Mouse (Mus musculus): ENCODE measurements at regions not wholly inside any gene's neighbourhood (a gene's known extent, or its start where the extent isn't known, plus 50 kb on each side); places are given as distances from the start of the nearest gene placed in this dataset.

DNA sequence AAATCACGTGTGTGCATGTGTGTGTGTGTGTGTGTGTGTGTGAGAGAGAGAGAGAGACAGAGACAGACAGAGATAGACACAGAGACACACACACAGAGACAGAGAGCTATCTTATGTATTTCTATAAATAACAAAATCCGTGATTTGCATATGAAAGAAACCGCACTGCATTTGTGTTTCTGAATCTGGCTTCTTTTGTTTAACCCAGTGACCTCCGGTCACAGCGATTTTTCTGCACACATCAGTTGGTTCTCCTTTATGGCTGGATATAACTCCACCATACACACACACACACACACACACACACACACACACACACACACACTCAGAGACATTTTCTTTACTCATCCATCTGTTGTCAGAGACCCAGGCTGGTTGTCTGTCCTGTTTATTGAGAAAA lies 58.2 kb upstream of the Lhx8 start:
- no peak for DNase-seq

DNA sequence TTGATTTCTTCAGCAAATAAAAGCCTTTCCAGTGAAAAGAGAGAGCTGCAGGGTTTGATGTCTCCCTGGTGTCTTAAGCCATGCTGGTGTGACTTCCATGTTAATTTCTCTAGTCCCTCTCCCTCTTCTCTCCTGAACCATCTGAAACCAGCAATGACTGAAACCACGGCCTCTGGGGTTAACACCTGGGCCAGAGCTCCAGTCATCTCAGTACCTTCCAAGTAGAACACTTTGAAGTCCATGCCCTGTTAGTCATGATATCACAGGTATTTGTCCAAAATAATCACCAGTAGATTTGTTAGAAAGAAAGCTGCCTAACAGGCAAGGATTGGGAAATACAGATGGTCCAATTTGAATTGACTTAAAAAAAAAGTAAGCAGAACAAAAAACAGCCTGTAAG lies 56.8 kb upstream of the Lhx8 start:
- no peak for DNase-seq

DNA sequence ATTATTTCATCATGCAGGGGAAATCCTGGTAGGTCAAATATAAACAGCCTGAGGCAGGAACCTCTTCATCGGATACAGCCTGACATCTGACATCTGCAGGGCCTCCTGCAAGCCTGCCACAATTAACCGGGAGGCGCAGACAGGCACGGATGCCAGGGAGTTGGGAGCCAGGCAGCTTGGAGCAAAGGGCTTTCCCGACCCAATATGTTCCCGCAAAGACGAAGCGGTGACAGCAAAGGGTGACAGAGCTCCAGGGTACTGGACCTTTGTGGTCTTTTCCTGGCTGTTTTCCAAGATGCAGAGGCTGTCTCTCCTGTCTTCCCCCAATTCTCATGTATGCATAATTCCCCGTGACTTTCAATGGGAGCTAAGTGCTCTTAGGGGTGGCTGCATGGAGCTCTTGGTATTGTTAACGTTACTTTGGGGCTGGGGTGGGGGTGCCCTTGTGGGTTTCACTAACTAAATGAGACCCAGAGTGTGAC lies 55.4 kb upstream of the Lhx8 start:
- no peak for DNase-seq

GRCm38 (mm10) chr3:154382811-154383210 lies 52.4 kb upstream of the Lhx8 start:
- no peak for DNase-seq

- DNase-seq: no peak
These were observed 51.1 kb upstream of the Lhx8 start for GRCm38 (mm10) chr3:154381561-154381960.

Measured in adrenal gland, postnatal 14 days (tissue).